Mouse (Mus musculus): ENCODE measurements around the gene Phf1. TPM values are rescaled to one million over a fixed set of nuclear protein-coding genes. Genes with fewer than 3 reads are reported as not detected.

Gene Phf1
- 7.8 and 8.7 TPM in 2 replicates for polyA plus RNA-seq (2011; ENCODE audit: insufficient read depth, insufficient read length, low read depth, missing spikeins)

- peak within 1 kb of the TSS; percentile 62 for H3K4me3 ChIP-seq (ENCODE audit: low read depth, low read length)
- peak within 1 kb of the TSS; percentile 16; the same call in 1 of the 2 replicates for H3K27ac ChIP-seq (ENCODE audit: insufficient read depth, low read length)
- H3K36me3 ChIP-seq (ENCODE audit: control insufficient read depth, insufficient read depth, low read length, poor library complexity, severe bottlenecking), result peaks cover 28% of the 10 kb centered on the region
- H3K9me3 ChIP-seq (replicated peaks; ENCODE audit: control insufficient read depth, insufficient read depth, low read length, poor library complexity, severe bottlenecking), result no peaks in the 10 kb centered on the region
- H3K9ac ChIP-seq (ENCODE audit: low read depth, poor library complexity, severe bottlenecking), result peak within 1 kb of the TSS; percentile 56
- no peaks in the 10 kb centered on the region for H3K27me3 ChIP-seq (ENCODE audit: control insufficient read depth, insufficient read depth, low read length, poor library complexity, severe bottlenecking)
- no peaks in the 10 kb centered on the region for H3K4me1 ChIP-seq (ENCODE audit: control insufficient read depth, insufficient read depth, low read length)
- no peak for TF ChIP-seq CTCF (IDR thresholded peaks at IDR 0.05; ENCODE audit: low read depth, low read length)
- no peak for TF ChIP-seq EP300 (IDR thresholded peaks at IDR 0.05; ENCODE audit: insufficient read depth, low read depth, low read length)
- TF ChIP-seq POLR2A (IDR thresholded peaks at IDR 0.05; ENCODE audit: insufficient read depth, low read length), result no peak
These were observed at the start of gene Phf1 for GRCm38 (mm10) chr17:26932839-26933398. Gene Phf1 (plus strand): TSS chr17:26933052.

- no peak for TF ChIP-seq POLR2A (IDR thresholded peaks at IDR 0.05; ENCODE audit: insufficient read depth, low read length)
- TF ChIP-seq EP300 (IDR thresholded peaks at IDR 0.05; ENCODE audit: insufficient read depth, low read depth, low read length), result no peak
- TF ChIP-seq CTCF (IDR thresholded peaks at IDR 0.05; ENCODE audit: low read depth, low read length), result no peak
- no peak overlapping the region for H3K4me3 ChIP-seq (ENCODE audit: low read depth, low read length)
- no peaks in the 10 kb centered on the region for H3K27me3 ChIP-seq (ENCODE audit: control insufficient read depth, insufficient read depth, low read length, poor library complexity, severe bottlenecking)
- no peaks in the 10 kb centered on the region for H3K36me3 ChIP-seq (ENCODE audit: control insufficient read depth, insufficient read depth, low read length, poor library complexity, severe bottlenecking)
- peaks cover 6% of the 10 kb centered on the region; the same call in 1 of the 2 replicates for H3K9me3 ChIP-seq (replicated peaks; ENCODE audit: control insufficient read depth, insufficient read depth, low read length, poor library complexity, severe bottlenecking)
- H3K9ac ChIP-seq (ENCODE audit: low read depth, poor library complexity, severe bottlenecking), result no peak overlapping the region
- no peaks in the 10 kb centered on the region for H3K4me1 ChIP-seq (ENCODE audit: control insufficient read depth, insufficient read depth, low read length)
- H3K27ac ChIP-seq (ENCODE audit: insufficient read depth, low read length), result no peak overlapping the region
These were observed 49.3 kb upstream of the Phf1 start for GRCm38 (mm10) chr17:26883585-26883984.

GRCm38 (mm10) chr17:26884995-26885926 is 47.6 kb upstream of the Phf1 start:
- Histone ChIP-seq H3K9me3 (replicated peaks; ENCODE audit: control insufficient read depth, insufficient read depth, low read length, poor library complexity, severe bottlenecking) (peaks cover 6% of the 10 kb centered on the region; the same call in 1 of the 2 replicates), H3K4me3 (ENCODE audit: low read depth, low read length) (no peak overlapping the region), H3K36me3 (ENCODE audit: control insufficient read depth, insufficient read depth, low read length, poor library complexity, severe bottlenecking) (no peaks in the 10 kb centered on the region), H3K27ac (ENCODE audit: insufficient read depth, low read length) (no peak overlapping the region), H3K9ac (ENCODE audit: low read depth, poor library complexity, severe bottlenecking) (no peak overlapping the region), H3K4me1 (ENCODE audit: control insufficient read depth, insufficient read depth, low read length) (no peaks in the 10 kb centered on the region), H3K27me3 (ENCODE audit: control insufficient read depth, insufficient read depth, low read length, poor library complexity, severe bottlenecking) (no peaks in the 10 kb centered on the region)
- peak; percentile 71 for TF ChIP-seq CTCF (IDR thresholded peaks at IDR 0.05; ENCODE audit: low read depth, low read length)
- TF ChIP-seq POLR2A (IDR thresholded peaks at IDR 0.05; ENCODE audit: insufficient read depth, low read length), result no peak
- TF ChIP-seq EP300 (IDR thresholded peaks at IDR 0.05; ENCODE audit: insufficient read depth, low read depth, low read length), result no peak

GRCm38 (mm10) chr17:26886047-26886749 is 46.7 kb upstream of the Phf1 start:
- TF ChIP-seq CTCF (IDR thresholded peaks at IDR 0.05; ENCODE audit: low read depth, low read length) (peak; percentile 97), POLR2A (IDR thresholded peaks at IDR 0.05; ENCODE audit: insufficient read depth, low read length) (no peak), EP300 (IDR thresholded peaks at IDR 0.05; ENCODE audit: insufficient read depth, low read depth, low read length) (0 out of 2 replicates have a peak, but pooled peaks have one; percentile 4)
- Histone ChIP-seq H3K9me3 (replicated peaks; ENCODE audit: control insufficient read depth, insufficient read depth, low read length, poor library complexity, severe bottlenecking) (no peaks in the 10 kb centered on the region), H3K9ac (ENCODE audit: low read depth, poor library complexity, severe bottlenecking) (no peak overlapping the region), H3K36me3 (ENCODE audit: control insufficient read depth, insufficient read depth, low read length, poor library complexity, severe bottlenecking) (no peaks in the 10 kb centered on the region), H3K4me1 (ENCODE audit: control insufficient read depth, insufficient read depth, low read length) (no peaks in the 10 kb centered on the region), H3K27ac (ENCODE audit: insufficient read depth, low read length) (no peak overlapping the region), H3K27me3 (ENCODE audit: control insufficient read depth, insufficient read depth, low read length, poor library complexity, severe bottlenecking) (no peaks in the 10 kb centered on the region), H3K4me3 (ENCODE audit: low read depth, low read length) (peak overlapping the region; percentile 19; the same call in 1 of the 2 replicates)

GRCm38 (mm10) chr17:26887926-26888325 is 44.9 kb upstream of the Phf1 start:
- no peaks in the 10 kb centered on the region for H3K4me1 ChIP-seq (ENCODE audit: control insufficient read depth, insufficient read depth, low read length)
- H3K4me3 ChIP-seq (ENCODE audit: low read depth, low read length), result no peak overlapping the region
- H3K9me3 ChIP-seq (replicated peaks; ENCODE audit: control insufficient read depth, insufficient read depth, low read length, poor library complexity, severe bottlenecking), result no peaks in the 10 kb centered on the region
- no peak for TF ChIP-seq POLR2A (IDR thresholded peaks at IDR 0.05; ENCODE audit: insufficient read depth, low read length)
- no peak for TF ChIP-seq CTCF (IDR thresholded peaks at IDR 0.05; ENCODE audit: low read depth, low read length)
- no peak overlapping the region for H3K9ac ChIP-seq (ENCODE audit: low read depth, poor library complexity, severe bottlenecking)
- H3K36me3 ChIP-seq (ENCODE audit: control insufficient read depth, insufficient read depth, low read length, poor library complexity, severe bottlenecking), result no peaks in the 10 kb centered on the region
- no peaks in the 10 kb centered on the region for H3K27me3 ChIP-seq (ENCODE audit: control insufficient read depth, insufficient read depth, low read length, poor library complexity, severe bottlenecking)
- H3K27ac ChIP-seq (ENCODE audit: insufficient read depth, low read length), result no peak overlapping the region
